Mouse (Mus musculus) C2C12 (cell line): ENCODE results near the gene Olfr1390. TPM values are rescaled to one million over a fixed set of nuclear protein-coding genes. Genes with fewer than 3 reads are reported as not detected.
"Not testable (repeated sequence)": the region's sequence is repeated elsewhere in the genome, so short reads cannot be mapped to it uniquely, and the experiment has no call there.

Experiments used
- H3K27me3 ChIP-seq: one replicate; pipeline ENCODE4 v1.6.1; 2011; ENCODE audit not compliant: control insufficient read depth, insufficient read depth, insufficient read length
- H3K36me3 ChIP-seq: one replicate; pipeline ENCODE4 v1.6.1; 2011; ENCODE audit not compliant: control insufficient read depth, insufficient read depth
- H3K4me3 ChIP-seq: one replicate; pipeline ENCODE4 v1.5.1; 2011; ENCODE audit warnings: mild to moderate bottlenecking, control low read depth; ENCODE audit not compliant: poor library complexity, insufficient read depth, severe bottlenecking
- H3K79me2 ChIP-seq: one replicate; pipeline ENCODE4 v1.6.1; 2011; ENCODE audit not compliant: control insufficient read depth, insufficient read depth
- H3K79me3 ChIP-seq: one replicate; pipeline ENCODE4 v1.6.1; 2011; ENCODE audit warnings: low read depth, control low read depth
- H3ac ChIP-seq: one replicate; pipeline ENCODE3; 2011; ENCODE audit warnings: low read depth; ENCODE audit not compliant: control insufficient read depth, insufficient read length
- CEBPB ChIP-seq: IDR thresholded peaks from one replicate; pipeline ENCODE4 v1.6.1; 2011; ENCODE audit warnings: low read depth, mild to moderate bottlenecking, control low read depth, moderate library complexity
- CTCF ChIP-seq: IDR thresholded peaks from one replicate; pipeline ENCODE4 v1.5.1; 2011; ENCODE audit not compliant: control insufficient read depth, insufficient read depth, insufficient read length
- FOSL1 ChIP-seq: IDR thresholded peaks from one replicate; pipeline ENCODE4 v1.8.0; 2011; ENCODE audit warnings: mild to moderate bottlenecking, low read length; ENCODE audit not compliant: poor library complexity, insufficient read depth, severe bottlenecking
- MAX ChIP-seq: IDR thresholded peaks from one replicate; pipeline ENCODE4 v1.6.1; 2011; ENCODE audit warnings: mild to moderate bottlenecking, control low read depth
- MYOD1 ChIP-seq: IDR thresholded peaks from one replicate; pipeline ENCODE4 v1.6.1; 2011; ENCODE audit warnings: low read depth; ENCODE audit not compliant: control insufficient read depth, insufficient read length
- MYOG ChIP-seq: IDR thresholded peaks from one replicate; pipeline ENCODE4 v1.6.1; 2011; ENCODE audit not compliant: control insufficient read depth, insufficient read length; ENCODE audit errors: extremely low read depth
- USF1 ChIP-seq: IDR thresholded peaks from one replicate; pipeline ENCODE4 v1.6.1; 2011; ENCODE audit warnings: low read depth, mild to moderate bottlenecking, control low read depth, moderate library complexity
- long read RNA-seq, 2 experiments: library from polyadenylated mRNA; unstranded; transcript quantifications; one replicate each; pipeline ENCODE4 v2.0.0; 2019 to 2020
- polyA plus RNA-seq: library from polyadenylated mRNA; unstranded; fragments of >200 nt; fragmentation: generic; extraction: Trizol; gene quantifications from one replicate; pipeline ENCODE4 v1.2.1, GENCODE M21; 2012; ENCODE audit warnings: missing spikeins

Olfr1390 gene
- polyA plus RNA-seq = not detected
- long read RNA-seq, experiment 1 = 0 reads
- long read RNA-seq, experiment 2 = 0 reads

DNA sequence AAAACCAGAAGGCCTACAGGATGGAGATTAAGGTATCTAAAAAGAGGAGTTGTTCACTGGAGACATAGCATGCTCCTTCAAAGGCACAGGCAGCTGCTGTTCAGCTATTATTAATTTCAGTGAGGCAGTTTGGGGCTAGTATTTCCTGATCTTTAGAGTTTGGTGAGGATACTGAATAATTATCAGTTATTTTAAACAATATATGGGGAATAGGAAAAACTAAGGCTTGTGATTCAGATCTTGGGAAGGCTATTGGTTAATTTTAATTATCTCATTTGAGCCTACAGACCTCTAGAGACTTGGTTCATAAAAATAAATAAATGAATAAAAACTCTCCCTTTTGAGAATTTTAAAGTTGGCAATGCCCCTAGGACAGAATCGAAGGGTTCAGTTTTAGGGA lies at the start of gene Olfr1390:
TSS of gene Olfr1390 (plus strand) at position 301 of the 400 bp plus-strand sequence.
- Histone ChIP-seq H3K36me3 (no peaks in the 10 kb centered on the region), H3K79me2 (no peaks in the 10 kb centered on the region), H3K4me3 (no peak within 1 kb of the TSS), H3ac (no peak within 1 kb of the TSS), H3K27me3 (no peaks in the 10 kb centered on the region), H3K79me3 (no peaks in the 10 kb centered on the region)
- no peak for TF ChIP-seq CEBPB
- TF ChIP-seq MAX = no peak
- TF ChIP-seq CTCF = no peak
- TF ChIP-seq MYOG = no peak
- TF ChIP-seq MYOD1 = no peak
- TF ChIP-seq USF1 = no peak
- TF ChIP-seq FOSL1 = no peak

DNA sequence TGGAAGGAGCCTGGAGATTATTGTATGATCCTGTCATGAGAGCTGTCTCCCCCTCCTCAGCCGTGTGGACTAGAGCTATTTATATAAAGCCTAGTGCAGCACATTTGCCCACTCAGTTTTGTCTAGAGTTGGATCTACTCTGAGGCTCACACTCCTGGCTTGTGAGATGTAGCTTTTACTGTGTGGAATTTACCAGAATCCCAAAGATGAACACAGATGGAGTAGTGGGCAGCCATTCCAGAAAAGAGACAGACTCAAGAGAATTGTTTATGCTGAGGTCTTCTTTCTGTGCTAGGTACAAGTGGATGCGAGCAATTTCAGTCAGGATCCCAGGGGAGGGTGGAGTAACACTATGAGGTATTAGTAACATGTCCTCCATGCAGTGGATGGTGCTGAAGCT lies 47.7 kb upstream of the Olfr1390 start:
- Histone ChIP-seq H3ac (no peak overlapping the region), H3K4me3 (no peak overlapping the region), H3K36me3 (no peaks in the 10 kb centered on the region), H3K27me3 (peaks cover 10% of the 10 kb centered on the region), H3K79me2 (no peaks in the 10 kb centered on the region), H3K79me3 (no peaks in the 10 kb centered on the region)
- TF ChIP-seq USF1 = no peak
- no peak for TF ChIP-seq CTCF
- TF ChIP-seq MYOG = no peak
- TF ChIP-seq MAX = no peak
- no peak for TF ChIP-seq MYOD1
- no peak for TF ChIP-seq CEBPB
- TF ChIP-seq FOSL1 = no peak

DNA sequence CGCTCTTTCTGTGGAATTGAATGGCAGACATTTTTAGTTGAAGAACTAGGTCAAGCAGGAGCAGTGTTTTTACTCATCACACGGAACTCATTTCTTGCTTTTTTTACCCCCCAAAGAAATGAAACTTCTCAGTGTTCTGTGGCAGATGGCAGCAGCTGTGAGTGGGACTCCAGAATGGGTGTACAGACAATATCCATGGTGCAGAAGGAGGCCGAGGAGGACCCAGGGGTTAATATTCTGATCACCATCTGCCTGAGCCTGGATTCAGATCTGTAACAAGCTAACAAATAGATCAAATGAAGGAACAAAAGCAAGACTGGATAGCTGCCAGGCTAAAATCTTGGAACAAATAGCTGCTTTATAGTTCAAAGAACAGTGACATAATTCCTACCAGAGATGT lies 42.2 kb upstream of the Olfr1390 start:
- no peak overlapping the region for H3K4me3 ChIP-seq

DNA sequence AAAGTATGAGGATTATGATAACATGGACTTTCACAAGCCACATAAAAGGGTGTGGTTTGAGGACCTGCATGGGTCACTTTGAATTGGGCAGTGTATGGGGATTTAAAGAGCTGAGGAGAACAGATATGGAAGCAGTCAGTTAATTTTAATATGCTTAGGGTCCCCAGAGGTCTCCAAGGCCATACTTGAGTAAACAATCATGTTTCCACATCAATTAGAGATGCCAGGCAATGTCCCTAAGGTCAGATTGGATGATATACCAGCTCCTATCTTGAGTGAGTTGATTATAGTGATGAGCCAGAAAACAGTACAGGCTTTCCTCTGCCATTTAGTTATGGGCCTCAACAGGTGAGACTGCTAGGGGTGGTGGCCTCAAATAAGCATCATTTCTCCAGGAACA lies 30.5 kb upstream of the Olfr1390 start, which contains the start of gene Olfr10:
TSS of gene Olfr10 (plus strand) at position 301 of the 400 bp plus-strand sequence.
- no peaks in the 10 kb centered on the region for H3K79me3 ChIP-seq
- no peaks in the 10 kb centered on the region for H3K79me2 ChIP-seq
- H3K27me3 ChIP-seq = no peaks in the 10 kb centered on the region
- TF ChIP-seq MYOG (no peak), MAX (no peak), MYOD1 (no peak), USF1 (no peak), CTCF (no peak), FOSL1 (no peak), CEBPB (no peak)
- H3K36me3 ChIP-seq = no peaks in the 10 kb centered on the region
- no peak within 1 kb of the TSS for H3ac ChIP-seq
- H3K4me3 ChIP-seq = no peak within 1 kb of the TSS

More for the DNA sequence above, 42.2 kb upstream of the Olfr1390 start:
- TF ChIP-seq MAX (no peak), USF1 (no peak), CTCF (no peak), FOSL1 (no peak), CEBPB (no peak), MYOG (no peak), MYOD1 (no peak)
- no peaks in the 10 kb centered on the region for H3K79me2 ChIP-seq
- no peaks in the 10 kb centered on the region for H3K36me3 ChIP-seq
- H3ac ChIP-seq = no peak overlapping the region
- no peaks in the 10 kb centered on the region for H3K79me3 ChIP-seq
- H3K27me3 ChIP-seq = peaks cover 10% of the 10 kb centered on the region

DNA sequence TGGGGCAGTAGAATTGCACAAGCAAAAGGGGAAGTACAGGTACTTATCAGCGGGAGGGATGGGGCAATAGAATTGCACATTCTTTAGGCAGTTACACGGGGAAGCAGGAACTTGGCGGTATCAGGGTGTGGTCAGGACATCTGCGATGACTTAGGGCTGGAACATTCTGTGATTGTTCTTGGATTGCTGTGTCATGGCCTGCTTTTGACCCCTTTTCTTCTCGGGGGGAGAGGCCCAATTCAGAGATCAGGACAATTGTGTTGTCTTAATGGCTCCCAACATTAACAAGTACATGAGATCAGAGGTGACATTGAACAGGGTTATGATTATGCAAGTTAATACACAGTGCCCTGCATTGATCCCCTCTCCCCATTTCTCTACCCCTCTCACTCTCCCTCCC lies 26.4 kb upstream of the Olfr1390 start:
- not testable (repeated sequence) for H3K79me2 ChIP-seq

DNA sequence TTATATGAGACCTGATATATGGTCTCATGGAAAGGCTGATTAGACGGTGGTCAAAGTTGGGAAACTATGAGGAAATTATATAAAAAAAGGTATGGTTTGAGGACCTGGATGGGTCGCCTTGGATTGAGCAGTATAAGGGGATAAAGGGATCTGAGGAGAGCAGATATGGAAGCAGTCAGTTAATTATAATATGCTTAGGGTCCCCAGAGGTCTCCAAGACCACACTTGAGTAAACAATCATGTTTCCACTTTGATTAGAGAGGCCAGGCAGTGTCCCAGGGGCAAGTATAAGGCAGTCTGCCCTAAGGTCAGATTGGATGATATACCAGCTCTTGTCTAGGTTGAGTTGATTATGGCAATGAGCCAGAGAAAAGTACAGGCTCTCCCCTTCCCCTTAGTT lies 12.5 kb upstream of the Olfr1390 start, which contains the start of gene Olfr1391:
TSS of gene Olfr1391 (plus strand) at position 301 of the 400 bp plus-strand sequence.
- H3K27me3 ChIP-seq = no peaks in the 10 kb centered on the region
- TF ChIP-seq MYOD1 = no peak
- no peak for TF ChIP-seq FOSL1
- no peak for TF ChIP-seq MAX
- TF ChIP-seq CTCF = no peak
- TF ChIP-seq USF1 = no peak
- no peak for TF ChIP-seq MYOG
- TF ChIP-seq CEBPB = no peak
- H3K36me3 ChIP-seq = no peaks in the 10 kb centered on the region
- no peak within 1 kb of the TSS for H3K4me3 ChIP-seq
- no peaks in the 10 kb centered on the region for H3K79me2 ChIP-seq
- no peaks in the 10 kb centered on the region for H3K79me3 ChIP-seq
- H3ac ChIP-seq = no peak within 1 kb of the TSS

More for the DNA sequence above, 26.4 kb upstream of the Olfr1390 start:
- H3K79me3 ChIP-seq, H3K36me3 ChIP-seq, H3K4me3 ChIP-seq, H3K27me3 ChIP-seq, H3ac ChIP-seq: not testable (repeated sequence)
